21 mouse cellular contexts compared by ENCODE assay signal in the genomic region with DNA sequence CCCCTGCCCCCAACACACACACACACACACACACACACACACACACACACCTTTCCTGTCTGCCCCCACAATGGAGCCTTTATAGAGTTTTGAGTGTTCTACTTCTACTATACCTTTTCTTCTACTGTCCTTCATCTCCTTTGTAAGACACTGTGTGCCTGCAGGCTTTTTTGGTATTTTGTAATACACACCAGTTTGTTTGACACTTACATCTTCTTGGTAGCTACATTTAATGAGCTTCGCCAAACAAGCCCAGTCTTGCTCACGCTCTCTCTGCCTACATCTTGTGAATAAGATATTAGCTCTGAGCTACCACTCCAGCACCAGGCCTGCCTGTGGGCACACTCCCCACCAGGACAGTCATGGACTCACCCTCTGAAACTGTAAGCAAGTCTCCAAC. TPM values are rescaled to one million over a fixed set of nuclear protein-coding genes. Genes with fewer than 3 reads are reported as not detected.
DNase-seq lines count a peak whose midpoint lies in the region; ATAC-seq lines count a peak whose summit lies in the region.
"Had no signal": no experiment of that assay in that cellular context is flagged by ENCODE, and none has a peak within 500 bp of the region (broad histone marks: within the 10 kb centered on the region; RNA-seq: fewer than 3 reads in every experiment).

No protein-coding gene starts in this region.

- H3K4me3 ChIP-seq in midbrain, embryonic 11.5 days (ENCODE audit: low read depth, low read length) = no peak overlapping the region
- H3K4me3 ChIP-seq in midbrain, embryonic 10.5 days = no peak overlapping the region

- peaks cover 61% of the 10 kb centered on the region for H3K36me3 ChIP-seq in midbrain, embryonic 11.5 days (ENCODE audit: control insufficient read depth, insufficient read depth, low read length)
- H3K36me3 ChIP-seq in midbrain, embryonic 10.5 days = peaks cover 85% of the 10 kb centered on the region

- no peak for ATAC-seq in midbrain, embryonic 11.5 days (ENCODE audit: low FRiP score)
- ATAC-seq: activated CD4-positive, CD25-positive, alpha-beta regulatory T cell, adult 4 months; CD4-positive, CD25-positive, alpha-beta regulatory T cell, adult 4 months; Patski had no signal

- no peaks in the 10 kb centered on the region for H3K4me1 ChIP-seq in midbrain, embryonic 11.5 days (ENCODE audit: control insufficient read depth, insufficient read depth, low read length)
- 0 out of 2 replicates have a peak, but pooled peaks cover 7% of the 10 kb centered on the region for H3K4me1 ChIP-seq in midbrain, embryonic 10.5 days

- peak; percentile 54 for DNase-seq in midbrain, embryonic 11.5 days (ENCODE audit: low spot score, missing footprints)
- no peak for DNase-seq in midbrain, embryonic 10.5 days (ENCODE audit: low spot score)
- DNase-seq in fat pad, adult 2 months (ENCODE audit: extremely low read depth, low read depth, low spot score) = peak; percentile 90
- peak; percentile 82 for DNase-seq in gonadal fat pad, adult 2 months (ENCODE audit: low read depth)
- no peak for DNase-seq in testis, postnatal 10 days (ENCODE audit: low spot score)
- no peak for DNase-seq in MN1 (ENCODE audit: low spot score)
- DNase-seq: adrenal gland, adult 2 months; adrenal gland, adult 8-10 months; adrenal gland, postnatal 10 days; adrenal gland, postnatal 14 days; adrenal gland, postnatal 25 days; adrenal gland, postnatal 36 days; B cell, adult 2 months; cerebellum, adult 11 months; cerebellum, adult 11-12 months; cerebellum, adult 18-20 months; cerebellum, adult 2 months had no signal

- H3K9ac ChIP-seq in midbrain, embryonic 11.5 days (ENCODE audit: low read length) = no peak overlapping the region

- 97% methylated on average over 2 of the region's 2 CpGs for WGBS in midbrain, embryonic 11.5 days
- 97% methylated on average over 2 of the region's 2 CpGs for WGBS in midbrain, embryonic 10.5 days

- no peaks in the 10 kb centered on the region for H3K27me3 ChIP-seq in midbrain, embryonic 11.5 days (ENCODE audit: control insufficient read depth, insufficient read depth, low read length)
- no peaks in the 10 kb centered on the region for H3K27me3 ChIP-seq in midbrain, embryonic 10.5 days (ENCODE audit: low read depth, poor library complexity, severe bottlenecking)
- H3K27me3 ChIP-seq: CH12.LX, Patski had no signal

- no peak overlapping the region for H3K4me2 ChIP-seq in midbrain, embryonic 11.5 days

- H3K27ac ChIP-seq in midbrain, embryonic 11.5 days (ENCODE audit: low read depth, low read length) = no peak overlapping the region
- no peak overlapping the region for H3K27ac ChIP-seq in midbrain, embryonic 10.5 days (replicated peaks)

- H3K9me3 ChIP-seq in midbrain, embryonic 11.5 days (ENCODE audit: control insufficient read depth, low read length) = peaks cover 63% of the 10 kb centered on the region
- peaks cover 86% of the 10 kb centered on the region for H3K9me3 ChIP-seq in midbrain, embryonic 10.5 days (replicated peaks)

RNA-seq across cellular contexts. Expression of gene Zfp146, which starts 4.8 kb away (rescaled TPM):
- 16.6 and 18.1 TPM in 2 replicates for polyA plus RNA-seq in midbrain, embryonic 11.5 days (2014; fragmentation: Nextera tagmentation; extraction: Ambion mirVana)
- polyA plus RNA-seq in midbrain, embryonic 10.5 days (2016; fragmentation: Nextera tagmentation; extraction: Ambion mirVana) = 17.0 and 21.2 TPM in 2 replicates
- 16.4 and 18.3 TPM in 2 replicates for polyA plus RNA-seq in gonadal fat pad, adult 2 months (2012; rRNA removed)

RNA-seq across cellular contexts. Expression of gene Cox7a1, which starts 19.2 kb away (rescaled TPM):
- polyA plus RNA-seq in midbrain, embryonic 11.5 days (2014; fragmentation: Nextera tagmentation; extraction: Ambion mirVana) = 3.5 and 4.1 TPM in 2 replicates
- 4.1 and 7.2 TPM in 2 replicates for polyA plus RNA-seq in midbrain, embryonic 10.5 days (2016; fragmentation: Nextera tagmentation; extraction: Ambion mirVana)
- 7.4 and 16.8 TPM in 2 replicates for polyA plus RNA-seq in gonadal fat pad, adult 2 months (2012; rRNA removed)

RNA-seq across cellular contexts. Expression of gene Capns1, which starts 33.9 kb away (rescaled TPM):
- polyA plus RNA-seq in midbrain, embryonic 11.5 days (2014; fragmentation: Nextera tagmentation; extraction: Ambion mirVana) = 39.0 and 43.9 TPM in 2 replicates
- 52.1 and 55.5 TPM in 2 replicates for polyA plus RNA-seq in midbrain, embryonic 10.5 days (2016; fragmentation: Nextera tagmentation; extraction: Ambion mirVana)
- 854 and 1,031 TPM in 2 replicates for polyA plus RNA-seq in gonadal fat pad, adult 2 months (2012; rRNA removed)

RNA-seq across cellular contexts. Expression of gene Zfp382, which starts 43.0 kb away (rescaled TPM):
- polyA plus RNA-seq in midbrain, embryonic 11.5 days (2014; fragmentation: Nextera tagmentation; extraction: Ambion mirVana) = 4.4 and 5.8 TPM in 2 replicates
- 10.6 and 13.0 TPM in 2 replicates for polyA plus RNA-seq in midbrain, embryonic 10.5 days (2016; fragmentation: Nextera tagmentation; extraction: Ambion mirVana)
- 0.82 and 2.0 TPM in 2 replicates for polyA plus RNA-seq in gonadal fat pad, adult 2 months (2012; rRNA removed)

Comparison
In these comparisons a context has a peak if more than half of its experiments do, and no peak if none do; other contexts are left out.
1. DNase-seq: peak in midbrain, embryonic 11.5 days (single experiment), fat pad, adult 2 months (single experiment) and gonadal fat pad, adult 2 months (single experiment); none in midbrain, embryonic 10.5 days (single experiment), testis, postnatal 10 days (single experiment) and MN1 (single experiment).
2. RNA of gene Capns1, which starts 33.9 kb away (polyA plus RNA-seq): 854 to 1,031 TPM in gonadal fat pad, adult 2 months; 52.1 to 55.5 TPM in midbrain, embryonic 10.5 days and 39.0 to 43.9 TPM in midbrain, embryonic 11.5 days; every median in the first group is over 10 times any median in the second.